Mouse (Mus musculus): Measurements from ENCODE around the gene Slco1c1.

Slco1c1 gene

DNA sequence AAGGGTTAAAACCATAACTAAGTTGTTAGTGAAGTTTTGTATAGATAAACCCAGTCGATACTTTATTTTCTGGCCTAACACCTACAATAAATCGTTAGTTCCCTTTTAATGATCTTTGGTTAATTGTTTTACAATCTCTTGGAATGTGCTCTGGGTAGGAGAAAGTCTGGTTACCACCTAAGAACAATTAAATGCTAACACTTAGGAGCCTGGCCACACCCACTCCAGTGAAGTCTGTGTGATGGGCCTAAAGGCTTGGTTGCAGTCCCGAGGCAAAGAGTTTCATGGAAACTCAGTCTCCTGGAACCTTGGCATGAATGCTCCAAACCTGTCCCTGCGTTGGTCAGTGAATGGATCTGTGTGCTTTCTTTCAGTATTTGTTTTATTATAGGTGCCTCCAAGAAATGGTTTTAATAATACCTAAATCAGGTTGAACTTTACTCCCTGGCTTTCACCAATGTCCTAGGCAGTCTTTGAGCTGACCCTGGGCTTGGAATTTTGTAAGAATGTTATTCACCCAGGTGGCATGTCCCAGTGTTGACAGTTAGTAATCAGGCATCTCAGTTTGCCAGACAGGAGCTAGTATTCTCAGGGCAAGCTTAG, 66.5 kb downstream of the Slco1c1 start:
- peak; percentile 12 for DNase-seq

DNA sequence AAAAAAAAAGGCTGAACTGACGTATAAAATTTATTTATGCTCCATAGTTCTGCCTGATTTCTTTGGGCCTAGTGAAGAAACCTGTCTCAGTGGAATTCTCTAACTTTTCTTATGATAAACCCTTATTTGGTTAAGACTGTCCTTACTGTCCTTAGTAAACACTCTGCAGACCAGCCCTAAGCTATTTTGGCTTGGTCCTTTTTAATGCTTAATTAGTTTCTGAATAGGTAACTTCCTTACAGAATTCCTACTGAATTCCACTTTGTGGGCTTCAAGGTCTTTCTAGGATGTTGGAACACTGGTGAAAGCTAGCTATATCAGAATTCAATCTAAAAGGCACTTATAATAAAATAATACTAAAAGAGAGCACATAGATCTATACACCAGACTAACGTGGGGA, 71.9 kb downstream of the Slco1c1 start:
- no peak for DNase-seq

- DNase-seq = no peak
These were observed 72.9 kb downstream of the Slco1c1 start for GRCm38 (mm10) chr6:141597037-141597436.

GRCm38 (mm10) chr6:141600940-141601339, 76.8 kb downstream of the Slco1c1 start:
- no peak for DNase-seq

DNA sequence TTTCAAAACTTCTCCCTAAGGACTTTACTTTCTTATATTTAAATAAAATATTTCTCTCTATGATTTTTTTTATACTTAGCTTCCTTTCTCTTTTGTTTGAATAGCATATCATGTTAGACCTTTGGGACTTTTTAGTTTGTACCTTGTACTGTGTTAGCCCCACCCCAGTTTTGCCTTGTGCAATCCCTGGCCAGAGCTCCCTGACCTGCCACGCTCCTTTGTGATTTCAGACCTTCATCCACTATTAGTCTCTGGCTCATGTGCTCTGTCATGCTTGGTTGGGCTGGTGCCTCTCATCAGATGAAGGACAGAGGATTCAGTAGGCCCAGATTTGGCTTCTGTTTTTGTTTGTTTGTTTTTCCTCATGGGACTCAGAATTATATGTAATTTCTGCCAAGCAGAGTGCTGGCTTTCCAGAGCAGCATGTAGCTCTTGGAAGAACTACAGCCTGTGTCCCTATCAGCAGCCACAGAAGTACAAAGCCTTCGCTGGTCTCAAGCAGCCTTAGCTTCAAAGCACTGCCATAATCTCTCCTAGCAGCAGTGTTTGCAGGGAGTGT, 86.6 kb downstream of the Slco1c1 start:
- DNase-seq = peak; percentile 18

GRCm38 (mm10) chr6:141614017-141614416, 89.8 kb downstream of the Slco1c1 start:
- DNase-seq = no peak

DNA sequence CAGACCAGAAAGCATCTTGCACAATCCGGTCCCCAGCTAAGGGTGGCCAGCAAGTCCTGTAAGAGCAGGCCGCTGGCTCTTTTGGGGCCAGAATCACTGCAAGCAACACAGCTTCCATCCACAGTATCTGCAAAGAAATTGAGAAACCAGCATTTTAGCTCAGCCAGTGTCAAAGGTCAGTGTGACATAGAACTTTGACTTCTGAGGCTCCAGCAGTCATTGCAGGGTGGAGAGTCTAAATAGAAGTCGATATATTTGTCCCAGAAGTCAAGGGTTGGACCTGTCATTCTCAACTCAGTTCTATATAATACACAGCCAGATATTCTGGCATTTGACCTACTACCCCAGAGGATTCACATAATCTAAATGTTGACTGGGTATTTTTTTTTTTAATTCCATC, 91.2 kb downstream of the Slco1c1 start:
- DNase-seq = peak; percentile 5
